Mouse (Mus musculus) erythroblast, embryonic 14.5 days (primary cell): ENCODE results near the gene Gm20479. TPM values are rescaled to one million over a fixed set of nuclear protein-coding genes. Genes with fewer than 3 reads are reported as not detected.

Experiments used
- H3K27me3 ChIP-seq: 2 replicates; pipeline ENCODE4 v1.6.1; 2012; ENCODE audit warnings: inconsistent platforms; ENCODE audit not compliant: control insufficient read depth
- H3K36me3 ChIP-seq: 2 replicates; pipeline ENCODE4 v1.6.1; 2012; ENCODE audit warnings: mild to moderate bottlenecking, inconsistent platforms; ENCODE audit not compliant: control insufficient read depth
- H3K4me1 ChIP-seq: 2 replicates; pipeline ENCODE4 v1.6.1; 2012; ENCODE audit warnings: inconsistent platforms; ENCODE audit not compliant: control insufficient read depth
- H3K4me3 ChIP-seq: replicated peaks from 2 replicates; pipeline ENCODE3; 2012; ENCODE audit warnings: moderate library complexity, mild to moderate bottlenecking, inconsistent platforms
- H3K9me3 ChIP-seq: 2 replicates; pipeline ENCODE4 v1.6.1; 2012; ENCODE audit warnings: low read length, inconsistent platforms, mixed read lengths; ENCODE audit not compliant: control insufficient read depth
- GATA1 ChIP-seq: IDR thresholded peaks from 2 replicates; pipeline ENCODE4 v1.6.1; 2012; ENCODE audit warnings: low read length, inconsistent platforms, mixed read lengths
- TAL1 ChIP-seq: IDR thresholded peaks from 3 replicates; pipeline ENCODE4 v1.6.1; 2012; ENCODE audit warnings: low read length, inconsistent platforms, mixed read lengths
- polyA plus RNA-seq: library from polyadenylated mRNA; stranded (reverse); fragments of >175 nt; gene quantifications from 2 replicates; pipeline ENCODE4 v1.2.3, GENCODE M21; 2012

The Gm20479 gene
- polyA plus RNA-seq, 1 experiment = not detected

DNA sequence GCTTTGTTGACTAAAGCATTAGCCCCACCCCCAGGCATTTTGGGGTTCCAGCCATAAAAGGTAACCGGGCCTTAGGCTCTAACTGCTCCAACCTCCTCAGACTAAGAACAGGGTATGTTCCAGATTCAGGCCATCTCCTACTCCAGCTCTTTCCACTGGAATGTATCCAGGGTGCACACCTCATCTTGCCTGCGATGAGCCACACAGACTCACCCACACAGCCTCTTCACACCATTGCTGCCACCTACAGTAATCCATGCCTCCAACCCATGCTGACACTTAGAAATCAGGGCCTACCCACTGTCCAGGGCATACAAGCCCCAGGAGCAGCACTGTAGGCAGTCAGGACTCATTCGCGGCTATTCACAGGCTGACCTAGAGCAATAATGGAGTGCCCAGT is 18.1 kb downstream of the Gm20479 start:
- no peak for TF ChIP-seq TAL1
- TF ChIP-seq GATA1 = no peak
- peaks cover 13% of the 10 kb centered on the region for H3K36me3 ChIP-seq
- peaks cover 63% of the 10 kb centered on the region for H3K27me3 ChIP-seq
- H3K4me1 ChIP-seq = peaks cover 12% of the 10 kb centered on the region
- H3K9me3 ChIP-seq = peaks cover 3% of the 10 kb centered on the region; the same call in 1 of the 2 replicates
- H3K4me3 ChIP-seq = no peak overlapping the region

DNA sequence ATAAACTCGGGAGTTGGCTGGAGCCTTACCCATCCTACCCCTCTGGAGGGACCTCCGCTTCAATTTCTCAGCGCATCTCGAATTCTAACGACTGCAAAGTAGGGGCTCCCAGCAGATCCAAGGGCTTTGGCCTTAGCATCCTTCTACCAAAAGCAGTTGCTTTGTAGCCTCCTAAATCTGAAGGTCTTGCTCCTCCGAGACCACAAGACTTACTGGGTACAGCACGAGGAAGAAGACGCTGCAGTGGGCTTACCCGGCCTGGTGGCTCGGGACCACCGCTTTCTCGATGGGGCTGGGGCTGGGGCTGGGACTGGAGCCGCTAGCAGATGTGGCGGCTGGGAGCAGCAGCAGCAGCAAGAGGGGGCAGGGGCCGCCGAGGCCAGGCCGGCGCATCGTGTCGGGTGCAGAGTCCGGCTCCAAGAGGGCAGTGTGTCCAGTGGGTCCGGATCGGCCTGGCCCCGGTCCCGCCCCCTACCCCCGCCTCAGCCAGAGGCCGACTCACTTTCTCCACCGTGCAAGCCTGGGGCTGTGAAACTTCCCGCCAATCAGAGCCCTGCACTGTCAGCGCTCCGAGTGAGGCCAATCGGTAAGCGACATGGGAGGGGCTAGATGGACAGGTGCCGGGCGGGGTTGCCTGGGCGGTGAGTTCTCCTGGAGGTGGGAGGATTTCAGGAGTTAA is 19.9 kb downstream of the Gm20479 start, which contains the start of gene Ltbp4:
Gene Ltbp4 (minus strand): TSS at position 518 of the 679 bp plus-strand sequence.
- TF ChIP-seq TAL1 (no peak), GATA1 (no peak)
- Histone ChIP-seq H3K27me3 (peaks cover 81% of the 10 kb centered on the region), H3K4me3 (no peak within 1 kb of the TSS), H3K36me3 (peaks cover 2% of the 10 kb centered on the region; the same call in 1 of the 2 replicates), H3K4me1 (peaks cover 22% of the 10 kb centered on the region), H3K9me3 (peaks cover 6% of the 10 kb centered on the region; the same call in 1 of the 2 replicates)

DNA sequence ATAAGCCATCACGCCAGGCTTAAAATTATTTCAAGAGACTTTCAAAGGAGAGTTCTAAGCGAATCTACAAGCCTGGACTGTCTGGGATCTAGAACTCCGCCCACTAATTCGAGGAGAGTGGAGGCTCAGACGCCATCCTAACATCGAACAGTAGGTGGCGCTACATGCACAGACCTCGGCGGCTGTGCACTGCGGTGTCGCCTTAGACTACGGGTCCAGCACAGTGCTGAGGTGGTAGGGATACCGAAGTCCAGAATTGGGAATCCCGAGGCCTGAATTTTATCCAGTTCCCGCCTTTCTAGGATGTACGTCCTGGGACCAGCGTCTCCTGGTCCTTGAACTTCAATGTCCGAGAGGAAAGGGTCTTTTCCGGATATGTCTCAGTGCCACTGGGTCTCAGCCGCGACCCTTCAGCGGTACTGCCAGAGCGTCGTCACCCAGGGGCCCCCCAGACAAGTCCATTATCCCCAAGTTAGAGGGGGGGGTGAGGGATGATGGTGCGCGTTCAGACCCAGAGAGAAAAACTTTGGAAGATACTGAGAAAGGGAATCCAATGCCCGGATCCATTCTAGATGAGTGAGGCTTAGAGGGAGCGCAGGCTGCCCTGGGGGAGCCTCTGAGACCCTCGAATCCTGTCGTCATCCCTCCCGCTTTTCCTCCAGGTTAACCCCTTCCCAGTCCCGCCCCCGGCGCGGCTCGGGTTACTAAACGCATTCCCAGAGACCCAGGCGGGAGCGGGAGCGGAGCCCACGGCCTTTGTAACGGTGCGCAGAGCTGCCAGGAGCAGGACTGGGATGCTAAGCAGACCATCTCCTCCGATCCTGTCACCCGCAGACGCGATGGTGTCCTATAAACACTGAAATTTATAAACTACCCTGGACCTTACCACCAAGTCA is 21.0 kb downstream of the Gm20479 start:
- no peak for TF ChIP-seq GATA1
- no peak for TF ChIP-seq TAL1
- H3K4me3 ChIP-seq = no peak overlapping the region
- peaks cover 93% of the 10 kb centered on the region for H3K27me3 ChIP-seq
- H3K9me3 ChIP-seq = peaks cover 6% of the 10 kb centered on the region; the same call in 1 of the 2 replicates
- H3K4me1 ChIP-seq = peaks cover 31% of the 10 kb centered on the region
- H3K36me3 ChIP-seq = no peaks in the 10 kb centered on the region

DNA sequence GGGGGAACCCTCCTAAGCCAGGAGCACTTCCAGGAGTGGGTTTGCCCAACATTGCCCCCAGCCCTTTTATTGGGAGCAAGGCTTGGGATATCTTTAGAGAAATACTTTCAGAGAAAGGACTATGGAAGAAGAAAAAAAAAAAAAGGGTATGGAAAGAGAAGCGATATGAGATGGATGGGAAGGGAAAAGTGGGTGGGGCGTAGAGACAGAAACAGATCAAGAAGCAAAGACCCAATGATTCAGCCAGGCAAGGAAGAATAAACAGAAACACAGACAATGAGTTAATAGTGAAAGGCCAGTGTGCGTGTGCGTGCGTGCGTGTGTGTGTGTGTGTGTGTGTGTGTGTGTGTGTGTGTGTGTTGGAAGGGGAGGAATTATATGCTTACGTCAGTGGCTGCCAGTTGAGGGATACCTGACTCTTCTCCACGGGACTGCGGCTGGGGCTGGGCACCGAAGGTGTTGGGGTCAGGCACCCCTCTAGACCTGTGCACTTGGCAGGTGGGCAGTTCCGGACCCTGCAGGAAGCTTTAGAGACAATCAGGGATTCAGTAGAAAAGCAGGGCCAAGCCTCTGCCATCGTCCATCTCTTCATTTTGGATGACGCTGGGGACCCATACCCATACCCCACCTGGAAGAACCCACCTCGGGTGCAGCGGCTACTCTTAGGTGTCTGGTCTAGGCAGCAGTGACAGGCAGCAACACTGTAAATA is 22.1 kb downstream of the Gm20479 start:
- no peak for TF ChIP-seq TAL1
- TF ChIP-seq GATA1 = no peak
- Histone ChIP-seq H3K36me3 (no peaks in the 10 kb centered on the region), H3K9me3 (peaks cover 12% of the 10 kb centered on the region), H3K27me3 (peaks cover 98% of the 10 kb centered on the region), H3K4me1 (peaks cover 41% of the 10 kb centered on the region), H3K4me3 (no peak overlapping the region)

DNA sequence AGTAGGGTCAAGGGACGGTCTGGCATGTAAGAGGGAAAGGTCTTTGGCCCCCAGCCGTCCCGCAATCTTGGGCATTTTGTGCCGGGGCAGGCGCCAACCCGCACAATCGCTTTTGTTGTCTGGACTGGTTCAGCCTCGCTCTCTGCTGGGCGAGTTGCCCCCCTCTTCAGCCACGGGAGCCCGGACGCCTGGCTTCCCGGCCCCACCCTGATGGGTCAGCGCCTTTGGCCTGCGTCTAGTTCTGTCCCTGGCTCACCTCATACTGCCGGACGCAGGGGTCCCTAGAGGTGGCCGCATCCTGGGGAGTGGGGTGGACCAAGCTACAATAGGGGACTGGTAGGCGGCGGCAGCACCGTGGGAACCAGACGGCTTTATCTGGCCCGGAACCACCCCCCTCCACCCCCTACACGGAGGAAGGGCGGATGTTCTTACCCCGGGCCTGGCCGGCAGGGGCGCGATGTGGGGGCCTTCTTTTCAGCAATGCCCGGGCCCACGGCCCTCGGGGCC is 22.8 kb downstream of the Gm20479 start:
- Histone ChIP-seq H3K4me3 (no peak overlapping the region), H3K9me3 (peaks cover 14% of the 10 kb centered on the region), H3K4me1 (peaks cover 48% of the 10 kb centered on the region), H3K27me3 (peaks cover 100% of the 10 kb centered on the region), H3K36me3 (no peaks in the 10 kb centered on the region)
- TF ChIP-seq GATA1 (no peak), TAL1 (no peak)

DNA sequence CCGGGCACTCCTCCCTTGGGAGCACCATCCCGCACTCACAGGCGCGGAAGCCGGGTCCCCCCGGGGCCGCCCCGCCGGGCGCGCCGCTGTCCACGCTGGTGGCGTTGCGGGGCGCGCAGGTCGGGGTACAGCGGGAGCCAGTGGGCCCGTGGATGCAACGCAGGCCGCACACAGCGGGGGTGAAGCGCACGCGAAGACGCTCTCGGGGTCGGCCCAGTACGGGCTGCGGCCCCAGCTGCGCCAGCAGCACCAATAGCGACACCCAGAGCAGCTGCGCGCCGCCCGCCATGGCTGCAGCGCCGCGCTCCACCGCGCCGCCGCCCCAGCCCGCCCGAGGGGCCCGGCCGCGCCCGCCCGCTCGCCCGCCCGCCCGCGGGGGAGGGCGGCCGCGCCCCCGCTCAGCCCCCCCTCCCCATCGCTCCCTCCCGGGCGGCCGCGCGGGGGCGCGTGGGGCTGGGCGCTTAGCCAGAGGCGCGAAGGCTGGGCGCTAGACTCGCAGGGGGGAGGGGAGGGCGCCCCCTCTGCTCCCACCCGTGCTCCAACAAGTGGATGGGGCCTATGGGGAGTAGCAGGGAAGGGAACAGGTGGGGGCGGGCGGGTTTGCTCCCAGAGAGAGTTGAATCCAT is 23.8 kb downstream of the Gm20479 start:
- H3K4me1 ChIP-seq = peaks cover 53% of the 10 kb centered on the region
- no peaks in the 10 kb centered on the region for H3K36me3 ChIP-seq
- peaks cover 100% of the 10 kb centered on the region for H3K27me3 ChIP-seq
- peaks cover 14% of the 10 kb centered on the region for H3K9me3 ChIP-seq
- no peak overlapping the region for H3K4me3 ChIP-seq
- TF ChIP-seq GATA1 (no peak), TAL1 (no peak)

DNA sequence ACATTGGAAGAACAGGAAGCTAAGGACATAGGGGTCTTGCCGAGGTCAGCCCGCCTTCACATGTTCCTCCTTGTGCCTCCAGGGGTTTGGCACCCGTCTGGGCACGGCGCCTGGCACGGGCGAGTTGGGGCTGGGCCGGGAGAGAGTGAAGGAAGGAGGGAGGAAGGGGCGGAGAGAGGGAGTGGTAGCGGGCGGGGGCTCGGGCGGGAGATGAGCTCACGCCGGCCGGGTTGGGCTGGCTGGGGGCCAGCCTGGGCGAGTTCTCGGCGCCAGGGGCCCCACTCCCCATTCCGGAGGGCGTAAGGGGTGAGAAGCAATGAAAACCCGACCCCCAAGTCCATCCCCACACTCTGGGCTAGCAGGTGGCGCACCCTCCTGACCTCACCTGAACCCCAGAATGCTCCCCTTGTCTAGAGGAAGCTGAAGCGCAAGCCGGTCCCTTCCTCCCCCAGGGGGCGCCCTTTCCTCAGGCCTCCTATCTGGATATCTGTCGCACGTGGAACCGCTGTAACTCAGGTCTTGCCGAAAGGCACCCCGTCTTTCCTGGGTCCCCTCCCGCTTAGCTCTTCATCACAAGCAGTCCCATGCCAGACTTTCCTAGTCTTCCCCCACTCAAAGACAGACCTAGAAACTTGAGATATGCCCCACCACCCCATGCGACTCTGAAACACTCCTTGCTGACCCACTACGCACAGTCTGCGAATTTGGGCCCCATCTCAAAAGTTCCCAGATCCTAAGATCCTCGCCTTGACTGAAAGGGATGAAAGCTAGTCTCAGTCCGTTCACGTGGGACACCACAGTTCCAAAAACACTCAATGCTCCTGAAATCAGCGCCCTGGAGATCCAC is 24.6 kb downstream of the Gm20479 start:
- no peak overlapping the region for H3K4me3 ChIP-seq
- peaks cover 14% of the 10 kb centered on the region for H3K9me3 ChIP-seq
- TF ChIP-seq TAL1 (no peak), GATA1 (no peak)
- peaks cover 51% of the 10 kb centered on the region for H3K4me1 ChIP-seq
- no peaks in the 10 kb centered on the region for H3K36me3 ChIP-seq
- peaks cover 100% of the 10 kb centered on the region for H3K27me3 ChIP-seq

DNA sequence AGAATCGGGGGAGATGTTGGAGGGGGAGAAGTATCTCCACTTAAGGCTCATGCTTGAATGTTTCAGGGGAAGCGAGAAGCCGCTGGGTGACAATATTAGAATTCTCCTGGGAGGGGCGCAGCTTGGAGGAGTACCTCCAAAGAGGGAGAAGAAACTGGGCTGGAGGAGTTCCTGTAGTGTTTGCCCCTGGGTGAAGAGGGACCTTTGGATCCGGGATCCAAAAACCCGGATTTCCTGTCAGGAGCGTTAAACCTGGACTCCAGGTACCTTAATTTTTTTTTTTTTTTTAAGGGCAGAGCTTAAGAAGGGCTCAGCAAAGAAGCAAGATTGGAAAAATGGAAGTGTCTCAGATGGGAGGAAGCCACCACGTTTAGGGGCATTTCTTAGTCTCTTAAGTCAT is 25.4 kb downstream of the Gm20479 start:
- no peaks in the 10 kb centered on the region for H3K36me3 ChIP-seq
- H3K4me3 ChIP-seq = no peak overlapping the region

More for the DNA sequence above, 25.4 kb downstream of the Gm20479 start:
- TF ChIP-seq TAL1 (no peak), GATA1 (no peak)
- Histone ChIP-seq H3K27me3 (peaks cover 100% of the 10 kb centered on the region), H3K4me1 (peaks cover 46% of the 10 kb centered on the region), H3K9me3 (peaks cover 14% of the 10 kb centered on the region)
